Mouse (Mus musculus) lung, embryonic 16.5 days (tissue): ENCODE data around the gene 2010315B03Rik. TPM values are rescaled to one million over a fixed set of nuclear protein-coding genes. Genes with fewer than 3 reads are reported as not detected.
A peak's percentile ranks its signal among the peaks of the same experiment; 100 is the strongest.
"Not testable (repeated sequence)": the region's sequence is repeated elsewhere in the genome, so short reads cannot be mapped to it uniquely, and the experiment has no call there.

Experiments
- ATAC-seq: fragments of 200-750 bp; cut with Nextera tagmentation; 2 replicates; pipeline ENCODE4 v1.8.0; 2017; ENCODE audit warnings: low read depth, mild to moderate bottlenecking, moderate library complexity
- H3K27ac ChIP-seq: fragments of 300-500 bp; sonication (generic); 2 replicates; pipeline ENCODE4 v1.5.1; 2014; ENCODE audit warnings: mild to moderate bottlenecking, control low read depth, low read length
- H3K27me3 ChIP-seq: fragments of 300-500 bp; sonication (generic); 2 replicates; pipeline ENCODE4 v1.6.1; 2014; ENCODE audit warnings: low read depth, low read length, mixed read lengths; ENCODE audit not compliant: control insufficient read depth, insufficient read depth
- H3K36me3 ChIP-seq: fragments of 300-500 bp; sonication (generic); 2 replicates; pipeline ENCODE4 v1.6.1; 2014; ENCODE audit warnings: low read length; ENCODE audit not compliant: control insufficient read depth, insufficient read depth
- H3K4me1 ChIP-seq: fragments of 300-500 bp; sonication (generic); replicated peaks from 2 replicates; pipeline ENCODE4 v1.6.1; 2014; ENCODE audit warnings: low read length, mixed read lengths; ENCODE audit not compliant: control insufficient read depth, insufficient read depth
- H3K4me2 ChIP-seq: fragments of 300-500 bp; sonication (generic); 2 replicates; pipeline ENCODE4 v1.6.1; 2014; ENCODE audit warnings: low read depth, low read length, control low read depth
- H3K4me3 ChIP-seq: fragments of 300-500 bp; sonication (generic); 2 replicates; pipeline ENCODE4 v1.5.1; 2014; ENCODE audit warnings: mild to moderate bottlenecking, low read length, control low read depth
- H3K9ac ChIP-seq: fragments of 300-500 bp; sonication (generic); 2 replicates; pipeline ENCODE4 v1.6.1; 2014; ENCODE audit warnings: low read length, control low read depth
- H3K9me3 ChIP-seq: fragments of 300-500 bp; sonication (generic); 2 replicates; pipeline ENCODE4 v1.6.1; 2016; ENCODE audit warnings: low read length; ENCODE audit not compliant: control insufficient read depth
- WGBS: fragments of 180-500 bp; shearing (Covaris S2); extraction: QIAGEN DNeasy Blood & Tissue Kit; methylation state at CpG from one replicate; pipeline ENCODE4 v1.1.7; 2014; 5-methylcytosine and 5-hydroxymethylcytosine counted together
- polyA plus RNA-seq: library from polyadenylated mRNA; unstranded; fragments of >200 nt; fragmentation: Nextera tagmentation; extraction: Ambion mirVana; gene quantifications from 2 replicates; pipeline ENCODE4 v1.2.1, GENCODE M21; 2015

The 2010315B03Rik gene
- polyA plus RNA-seq, 1 experiment from 2014 or later = 11.2 TPM

GRCm38 (mm10) chr9:124273172-124273571, 39.3 kb downstream of the 2010315B03Rik start:
- Histone ChIP-seq H3K27ac (no peak overlapping the region), H3K4me2 (no peak overlapping the region), H3K4me3 (no peak overlapping the region), H3K9me3 (peaks cover 29% of the 10 kb centered on the region), H3K4me1 (no peaks in the 10 kb centered on the region), H3K9ac (no peak overlapping the region), H3K36me3 (peaks cover 34% of the 10 kb centered on the region), H3K27me3 (no peaks in the 10 kb centered on the region)
- 0 out of 2 replicates have a peak, but pooled peaks have one; percentile 26 for ATAC-seq

GRCm38 (mm10) chr9:124267929-124268328, 44.6 kb downstream of the 2010315B03Rik start:
- H3K27ac ChIP-seq = no peak overlapping the region
- peaks cover 25% of the 10 kb centered on the region for H3K36me3 ChIP-seq
- peak; percentile 73 for ATAC-seq
- no peak overlapping the region for H3K4me3 ChIP-seq
- 27% methylated on average over 2 of the region's 2 CpGs for WGBS
- no peaks in the 10 kb centered on the region for H3K4me1 ChIP-seq
- H3K4me2 ChIP-seq = no peak overlapping the region
- H3K9ac ChIP-seq = no peak overlapping the region
- no peaks in the 10 kb centered on the region for H3K27me3 ChIP-seq
- peaks cover 21% of the 10 kb centered on the region for H3K9me3 ChIP-seq

GRCm38 (mm10) chr9:124267493-124267892, 45.0 kb downstream of the 2010315B03Rik start:
- no peak for ATAC-seq
- H3K36me3 ChIP-seq = peaks cover 25% of the 10 kb centered on the region
- no peak overlapping the region for H3K27ac ChIP-seq
- peaks cover 19% of the 10 kb centered on the region for H3K9me3 ChIP-seq
- H3K4me1 ChIP-seq = no peaks in the 10 kb centered on the region
- no peak overlapping the region for H3K4me2 ChIP-seq
- no peaks in the 10 kb centered on the region for H3K27me3 ChIP-seq
- no peak overlapping the region for H3K9ac ChIP-seq
- H3K4me3 ChIP-seq = no peak overlapping the region

- H3K9ac ChIP-seq = no peak overlapping the region
- no peaks in the 10 kb centered on the region for H3K9me3 ChIP-seq
- no peaks in the 10 kb centered on the region for H3K27me3 ChIP-seq
- WGBS = 70% methylated on average over 4 of the region's 4 CpGs
- no peak for ATAC-seq
- H3K27ac ChIP-seq = no peak overlapping the region
- H3K4me3 ChIP-seq = no peak overlapping the region
- H3K4me2 ChIP-seq = no peak overlapping the region
- no peaks in the 10 kb centered on the region for H3K36me3 ChIP-seq
- H3K4me1 ChIP-seq = no peaks in the 10 kb centered on the region
Measured at GRCm38 (mm10) chr9:124262987-124263717, 49.3 kb downstream of the 2010315B03Rik start.

GRCm38 (mm10) chr9:124258067-124258556, 54.4 kb downstream of the 2010315B03Rik start:
- no peaks in the 10 kb centered on the region for H3K27me3 ChIP-seq
- H3K4me2 ChIP-seq = no peak overlapping the region
- no peak overlapping the region for H3K9ac ChIP-seq
- no peaks in the 10 kb centered on the region for H3K4me1 ChIP-seq
- 50% methylated on average over 4 of the region's 4 CpGs for WGBS
- H3K27ac ChIP-seq = no peak overlapping the region
- ATAC-seq = no peak
- H3K36me3 ChIP-seq = no peaks in the 10 kb centered on the region
- H3K4me3 ChIP-seq = no peak overlapping the region
- H3K9me3 ChIP-seq = peaks cover 9% of the 10 kb centered on the region

- Histone ChIP-seq H3K9ac (no peak overlapping the region), H3K9me3 (peaks cover 9% of the 10 kb centered on the region), H3K4me2 (no peak overlapping the region), H3K27me3 (no peaks in the 10 kb centered on the region), H3K4me3 (no peak overlapping the region), H3K27ac (no peak overlapping the region), H3K4me1 (no peaks in the 10 kb centered on the region), H3K36me3 (no peaks in the 10 kb centered on the region)
- WGBS = 66% methylated on average over 1 of the region's 1 CpGs
- peak; percentile 69 for ATAC-seq
Measured at GRCm38 (mm10) chr9:124257200-124258066, 55.1 kb downstream of the 2010315B03Rik start.

- not testable (repeated sequence) for H3K27me3 ChIP-seq, H3K27ac ChIP-seq, H3K4me3 ChIP-seq, H3K9me3 ChIP-seq, H3K4me1 ChIP-seq, H3K36me3 ChIP-seq, H3K9ac ChIP-seq, H3K4me2 ChIP-seq
- WGBS = 16% methylated on average over 1 of the region's 1 CpGs
- ATAC-seq = peak; percentile 67
Measured at GRCm38 (mm10) chr9:124256271-124257199, 56.0 kb downstream of the 2010315B03Rik start.

GRCm38 (mm10) chr9:124251438-124251837, 61.1 kb downstream of the 2010315B03Rik start:
- no peak for ATAC-seq
- H3K4me3 ChIP-seq = no peak overlapping the region

More at GRCm38 (mm10) chr9:124251438-124251837, 61.1 kb downstream of the 2010315B03Rik start:
- H3K9ac ChIP-seq = no peak overlapping the region
- H3K4me1 ChIP-seq = no peaks in the 10 kb centered on the region
- peaks cover 2% of the 10 kb centered on the region; the same call in 1 of the 2 replicates for H3K9me3 ChIP-seq
- H3K27me3 ChIP-seq = no peaks in the 10 kb centered on the region
- H3K36me3 ChIP-seq = no peaks in the 10 kb centered on the region
- H3K27ac ChIP-seq = no peak overlapping the region
- no peak overlapping the region for H3K4me2 ChIP-seq
